Mouse (Mus musculus) heart, embryonic 15.5 days (tissue): ENCODE results near the gene Slit3. TPM values are rescaled to one million over a fixed set of nuclear protein-coding genes. Genes with fewer than 3 reads are reported as not detected.

Experiments used
- ATAC-seq: fragments of 200-750 bp; cut with Nextera tagmentation; replicated peaks from 2 replicates; pipeline ENCODE4 v1.8.0; 2017; ENCODE audit warnings: low read depth, moderate TSS enrichment; ENCODE audit not compliant: insufficient number of reproducible peaks, insufficient read depth, low FRiP score
- H3K27ac ChIP-seq: fragments of 300-500 bp; sonication (generic); 2 replicates; pipeline ENCODE4 v1.5.1; 2015; ENCODE audit warnings: mild to moderate bottlenecking, inconsistent platforms
- H3K27me3 ChIP-seq: fragments of 300-500 bp; sonication (generic); 2 replicates; pipeline ENCODE4 v1.6.1; 2015; ENCODE audit warnings: inconsistent platforms
- H3K36me3 ChIP-seq: fragments of 300-500 bp; sonication (generic); 2 replicates; pipeline ENCODE4 v1.6.1; 2015; ENCODE audit warnings: mild to moderate bottlenecking, inconsistent platforms
- H3K4me1 ChIP-seq: fragments of 300-500 bp; sonication (generic); replicated peaks from 2 replicates; pipeline ENCODE4 v1.6.1; 2015; ENCODE audit warnings: inconsistent platforms
- H3K4me2 ChIP-seq: fragments of 300-500 bp; sonication (generic); 2 replicates; pipeline ENCODE4 v1.6.1; 2015; ENCODE audit warnings: inconsistent platforms, mild to moderate bottlenecking, moderate library complexity
- H3K4me3 ChIP-seq: fragments of 300-500 bp; sonication (generic); 2 replicates; pipeline ENCODE4 v1.5.1; 2015; ENCODE audit warnings: mild to moderate bottlenecking, inconsistent platforms
- H3K9ac ChIP-seq: fragments of 300-500 bp; sonication (generic); 2 replicates; pipeline ENCODE4 v1.6.1; 2015; ENCODE audit warnings: mild to moderate bottlenecking, inconsistent platforms
- H3K9me3 ChIP-seq: fragments of 300-500 bp; sonication (generic); replicated peaks from 2 replicates; pipeline ENCODE4 v1.6.1; 2016; ENCODE audit warnings: inconsistent platforms
- WGBS: fragments of 180-500 bp; shearing (Covaris S2); methylation state at CpG from one replicate; pipeline ENCODE4 v1.1.7; 2015; ENCODE audit warnings: mixed read lengths; 5-methylcytosine and 5-hydroxymethylcytosine counted together
- polyA plus RNA-seq: library from polyadenylated mRNA; unstranded; fragments of >200 nt; fragmentation: Nextera tagmentation; extraction: Ambion mirVana; gene quantifications from 2 replicates; pipeline ENCODE4 v1.2.1, GENCODE M21; 2015

Gene Slit3
- 11.3 and 17.6 TPM in 2 replicates for polyA plus RNA-seq

DNA sequence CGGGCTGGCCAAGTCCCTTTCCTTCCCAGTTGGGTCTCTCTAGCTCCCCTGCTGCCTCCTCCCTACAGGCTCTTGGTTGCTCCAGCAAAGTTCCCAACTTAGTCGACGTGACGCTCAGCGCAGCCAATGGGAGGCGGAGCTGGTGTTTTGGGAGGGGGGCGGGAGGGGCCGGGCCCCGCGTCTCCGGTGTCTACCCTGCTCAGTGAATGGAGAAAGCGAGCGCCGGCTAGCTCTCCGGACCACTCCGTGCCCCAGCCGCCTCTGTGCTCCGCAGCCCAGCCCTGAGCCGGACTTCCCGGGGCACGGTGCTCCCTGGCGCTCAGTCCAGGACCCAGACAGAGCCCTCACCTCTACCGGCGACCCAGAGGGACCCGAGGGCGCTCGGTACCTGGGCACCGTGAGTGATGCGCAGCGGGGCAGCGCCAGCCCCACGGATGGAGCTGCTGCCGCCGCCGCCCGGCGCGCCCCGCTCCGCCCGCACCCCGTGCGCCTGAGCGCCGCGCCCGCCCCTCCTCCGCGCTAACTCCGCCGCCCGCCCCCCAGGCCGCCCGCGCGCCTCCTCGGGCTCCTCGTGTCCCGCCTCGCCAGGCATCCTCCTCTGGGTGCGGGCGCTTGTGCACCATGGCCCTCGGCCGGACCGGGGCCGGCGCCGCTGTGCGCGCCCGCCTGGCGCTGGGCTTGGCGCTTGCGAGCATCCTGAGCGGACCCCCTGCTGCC is at the start of gene Slit3:
Gene Slit3, plus strand, starts transcription at position 331 of the 717 bp plus-strand sequence.
- peaks cover 32% of the 10 kb centered on the region for H3K4me1 ChIP-seq
- under 1% methylated on average over 48 of the region's 75 CpGs for WGBS
- ATAC-seq: peak; percentile 80
- H3K36me3 ChIP-seq: no peaks in the 10 kb centered on the region
- H3K9me3 ChIP-seq: no peaks in the 10 kb centered on the region
- peak within 1 kb of the TSS; percentile 24 for H3K27ac ChIP-seq
- peak within 1 kb of the TSS; percentile 94 for H3K4me2 ChIP-seq
- H3K4me3 ChIP-seq: peak within 1 kb of the TSS; percentile 72
- H3K27me3 ChIP-seq: peaks cover 31% of the 10 kb centered on the region
- H3K9ac ChIP-seq: peak within 1 kb of the TSS; percentile 62

DNA sequence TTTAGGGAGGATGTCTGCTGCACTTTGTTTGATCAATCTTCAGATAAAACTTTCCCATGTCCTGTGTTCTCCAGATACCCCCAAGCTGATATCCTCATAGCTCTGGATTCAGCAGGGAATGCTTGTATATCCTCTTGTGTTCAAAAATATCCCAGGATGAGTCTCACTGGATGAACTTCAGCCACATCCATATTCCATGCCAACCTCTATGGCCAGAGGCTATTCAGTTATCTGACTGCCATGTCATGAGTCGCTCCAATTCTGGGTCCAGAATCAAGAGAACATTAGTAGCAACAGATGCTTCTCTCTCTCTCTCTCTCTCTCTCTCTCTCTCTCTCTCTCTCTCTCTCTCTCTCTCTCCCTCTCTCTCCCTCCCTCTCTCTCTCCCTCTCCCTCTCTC is 49.6 kb upstream of the Slit3 start:
- Histone ChIP-seq H3K4me2 (no peak overlapping the region), H3K9ac (no peak overlapping the region), H3K27ac (no peak overlapping the region), H3K9me3 (no peaks in the 10 kb centered on the region), H3K4me1 (no peaks in the 10 kb centered on the region), H3K36me3 (no peaks in the 10 kb centered on the region), H3K27me3 (no peaks in the 10 kb centered on the region), H3K4me3 (no peak overlapping the region)
- no peak for ATAC-seq
- WGBS: 79% methylated on average over 1 of the region's 1 CpGs

DNA sequence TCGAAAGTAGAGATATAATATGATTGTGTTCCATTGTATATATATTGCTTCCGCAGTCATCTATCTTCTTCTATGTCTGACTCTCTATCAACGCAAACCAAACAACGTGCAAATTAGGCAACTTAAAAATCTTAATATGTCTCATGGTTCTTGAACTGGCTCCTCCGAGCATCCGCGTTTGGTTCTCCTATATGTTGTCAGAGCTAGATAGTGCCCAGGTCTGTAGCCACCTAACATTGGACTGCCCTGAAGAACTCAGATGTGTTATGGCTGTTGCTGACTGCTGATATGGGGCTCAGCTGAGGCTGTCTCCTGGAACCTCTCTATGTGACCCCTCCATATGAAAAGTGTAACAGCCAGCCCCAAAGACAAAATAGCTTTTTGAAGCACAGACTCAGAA is 45.6 kb upstream of the Slit3 start:
- Histone ChIP-seq H3K27ac (no peak overlapping the region), H3K4me2 (no peak overlapping the region), H3K4me1 (no peaks in the 10 kb centered on the region), H3K9ac (no peak overlapping the region), H3K4me3 (no peak overlapping the region), H3K27me3 (no peaks in the 10 kb centered on the region), H3K9me3 (no peaks in the 10 kb centered on the region), H3K36me3 (no peaks in the 10 kb centered on the region)
- ATAC-seq: no peak
- 90% methylated on average over 7 of the region's 7 CpGs for WGBS

DNA sequence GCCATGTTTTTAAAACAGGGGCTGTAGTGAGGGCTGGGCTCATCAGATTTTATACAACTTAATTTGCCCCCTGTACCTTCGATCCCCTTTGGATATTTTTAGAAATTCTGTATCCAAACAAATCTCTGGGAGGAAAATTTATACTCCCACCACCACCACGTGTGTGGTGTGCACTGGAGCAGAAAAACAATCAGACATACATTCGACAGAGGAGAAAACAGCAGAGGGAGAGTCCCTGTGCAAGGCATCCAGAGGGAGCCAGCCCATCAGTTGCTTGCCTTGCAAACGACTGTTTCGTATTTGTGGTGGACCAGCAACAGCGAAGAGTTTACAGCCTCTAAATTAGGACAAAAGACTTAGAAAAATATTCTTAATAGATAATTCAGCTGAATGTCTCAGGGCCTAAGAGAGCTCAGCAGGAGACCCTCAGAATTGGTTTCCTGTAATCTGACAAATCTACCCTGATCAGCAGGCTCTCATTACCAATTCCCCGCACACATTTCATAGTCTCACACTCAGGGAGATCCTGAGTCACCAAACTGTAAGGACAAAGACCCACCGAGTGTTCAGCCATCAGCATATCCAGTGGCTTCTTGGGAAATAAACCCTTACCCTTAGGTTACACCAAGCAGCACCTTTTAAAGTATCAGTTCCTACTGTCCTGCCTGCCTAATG is 40.4 kb upstream of the Slit3 start:
- H3K27ac ChIP-seq: no peak overlapping the region
- H3K36me3 ChIP-seq: no peaks in the 10 kb centered on the region
- 58% methylated on average over 8 of the region's 8 CpGs for WGBS
- no peaks in the 10 kb centered on the region for H3K4me1 ChIP-seq
- no peak overlapping the region for H3K4me3 ChIP-seq
- no peaks in the 10 kb centered on the region for H3K27me3 ChIP-seq
- no peaks in the 10 kb centered on the region for H3K9me3 ChIP-seq
- H3K9ac ChIP-seq: no peak overlapping the region
- ATAC-seq: no peak
- H3K4me2 ChIP-seq: no peak overlapping the region

- H3K4me1 ChIP-seq: no peaks in the 10 kb centered on the region
- H3K4me3 ChIP-seq: no peak overlapping the region
- H3K9me3 ChIP-seq: no peaks in the 10 kb centered on the region
- no peak for ATAC-seq
- no peak overlapping the region for H3K9ac ChIP-seq
- H3K27ac ChIP-seq: no peak overlapping the region
- WGBS: 74% methylated on average over 3 of the region's 3 CpGs
- no peak overlapping the region for H3K4me2 ChIP-seq
- no peaks in the 10 kb centered on the region for H3K36me3 ChIP-seq
- H3K27me3 ChIP-seq: no peaks in the 10 kb centered on the region
Measured at GRCm38 (mm10) chr11:35082297-35082696, 38.7 kb upstream of the Slit3 start.

- no peaks in the 10 kb centered on the region for H3K36me3 ChIP-seq
- no peak overlapping the region for H3K4me3 ChIP-seq
- WGBS: 57% methylated on average over 6 of the region's 6 CpGs
- H3K4me2 ChIP-seq: no peak overlapping the region
- no peaks in the 10 kb centered on the region for H3K4me1 ChIP-seq
- no peaks in the 10 kb centered on the region for H3K27me3 ChIP-seq
- H3K9me3 ChIP-seq: no peaks in the 10 kb centered on the region
- no peak overlapping the region for H3K27ac ChIP-seq
- ATAC-seq: no peak
- H3K9ac ChIP-seq: no peak overlapping the region
Measured at GRCm38 (mm10) chr11:35083049-35083448, 38.0 kb upstream of the Slit3 start.

GRCm38 (mm10) chr11:35085351-35085750 is 35.7 kb upstream of the Slit3 start:
- H3K9me3 ChIP-seq: no peaks in the 10 kb centered on the region
- no peak overlapping the region for H3K27ac ChIP-seq
- H3K36me3 ChIP-seq: no peaks in the 10 kb centered on the region
- H3K4me3 ChIP-seq: no peak overlapping the region
- no peak overlapping the region for H3K4me2 ChIP-seq
- WGBS: 65% methylated on average over 11 of the region's 11 CpGs
- no peaks in the 10 kb centered on the region for H3K27me3 ChIP-seq
- H3K4me1 ChIP-seq: no peaks in the 10 kb centered on the region
- no peak for ATAC-seq
- H3K9ac ChIP-seq: no peak overlapping the region

DNA sequence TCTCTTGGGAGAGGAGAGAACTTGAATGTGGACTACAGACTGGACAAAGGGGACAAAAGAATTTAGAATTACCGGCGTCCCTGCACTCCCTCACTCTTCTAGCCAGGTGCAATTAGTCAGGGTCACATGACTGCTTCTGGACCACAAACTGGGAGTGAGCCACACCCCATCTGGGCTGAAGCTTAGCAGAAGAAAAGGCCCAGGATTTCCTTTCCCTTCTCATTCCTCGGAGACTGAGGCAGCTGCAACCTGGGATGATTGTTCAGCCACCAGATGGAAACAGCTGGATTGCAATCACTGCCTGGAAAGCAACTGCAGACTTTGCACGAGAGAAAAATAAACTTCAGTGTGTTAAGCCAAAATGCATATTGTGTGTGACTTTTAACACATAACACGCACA is 35.0 kb upstream of the Slit3 start:
- Histone ChIP-seq H3K27ac (no peak overlapping the region), H3K4me1 (no peaks in the 10 kb centered on the region), H3K36me3 (no peaks in the 10 kb centered on the region), H3K9me3 (no peaks in the 10 kb centered on the region), H3K27me3 (no peaks in the 10 kb centered on the region), H3K9ac (no peak overlapping the region), H3K4me2 (no peak overlapping the region), H3K4me3 (no peak overlapping the region)
- no peak for ATAC-seq
- WGBS: 55% methylated on average over 5 of the region's 5 CpGs

- no peaks in the 10 kb centered on the region for H3K27me3 ChIP-seq
- no peaks in the 10 kb centered on the region for H3K36me3 ChIP-seq
- H3K9ac ChIP-seq: no peak overlapping the region
- WGBS: 57% methylated on average over 2 of the region's 2 CpGs
- no peaks in the 10 kb centered on the region for H3K4me1 ChIP-seq
- no peak overlapping the region for H3K4me3 ChIP-seq
- no peaks in the 10 kb centered on the region for H3K9me3 ChIP-seq
- no peak overlapping the region for H3K27ac ChIP-seq
- H3K4me2 ChIP-seq: no peak overlapping the region
- ATAC-seq: no peak
Measured at GRCm38 (mm10) chr11:35087454-35087853, 33.6 kb upstream of the Slit3 start.

DNA sequence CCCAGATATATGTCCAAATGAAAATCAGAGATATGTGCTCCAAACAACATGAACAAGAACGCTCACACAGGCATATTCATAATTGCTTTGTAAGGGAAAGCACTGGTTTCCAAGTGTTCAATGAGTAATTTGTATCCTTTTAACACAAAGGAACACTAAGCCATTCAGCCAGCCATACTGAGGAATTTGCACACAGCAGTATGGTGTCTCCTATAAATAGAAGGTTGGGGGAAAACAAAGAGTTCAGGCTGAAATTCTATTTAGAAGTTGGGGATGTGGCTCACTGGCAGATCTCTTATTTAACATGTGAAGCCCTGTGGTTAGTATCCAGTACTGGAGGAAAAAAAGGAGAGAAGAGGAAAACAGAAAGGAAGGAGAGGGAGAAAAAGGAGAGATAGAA is 32.9 kb upstream of the Slit3 start:
- no peaks in the 10 kb centered on the region for H3K27me3 ChIP-seq
- no peak overlapping the region for H3K4me3 ChIP-seq
- no peak overlapping the region for H3K4me2 ChIP-seq
- no peak overlapping the region for H3K9ac ChIP-seq
- H3K4me1 ChIP-seq: no peaks in the 10 kb centered on the region
- WGBS: 83% methylated on average over 1 of the region's 1 CpGs
- no peak for ATAC-seq
- no peak overlapping the region for H3K27ac ChIP-seq
- H3K36me3 ChIP-seq: no peaks in the 10 kb centered on the region
- H3K9me3 ChIP-seq: no peaks in the 10 kb centered on the region

DNA sequence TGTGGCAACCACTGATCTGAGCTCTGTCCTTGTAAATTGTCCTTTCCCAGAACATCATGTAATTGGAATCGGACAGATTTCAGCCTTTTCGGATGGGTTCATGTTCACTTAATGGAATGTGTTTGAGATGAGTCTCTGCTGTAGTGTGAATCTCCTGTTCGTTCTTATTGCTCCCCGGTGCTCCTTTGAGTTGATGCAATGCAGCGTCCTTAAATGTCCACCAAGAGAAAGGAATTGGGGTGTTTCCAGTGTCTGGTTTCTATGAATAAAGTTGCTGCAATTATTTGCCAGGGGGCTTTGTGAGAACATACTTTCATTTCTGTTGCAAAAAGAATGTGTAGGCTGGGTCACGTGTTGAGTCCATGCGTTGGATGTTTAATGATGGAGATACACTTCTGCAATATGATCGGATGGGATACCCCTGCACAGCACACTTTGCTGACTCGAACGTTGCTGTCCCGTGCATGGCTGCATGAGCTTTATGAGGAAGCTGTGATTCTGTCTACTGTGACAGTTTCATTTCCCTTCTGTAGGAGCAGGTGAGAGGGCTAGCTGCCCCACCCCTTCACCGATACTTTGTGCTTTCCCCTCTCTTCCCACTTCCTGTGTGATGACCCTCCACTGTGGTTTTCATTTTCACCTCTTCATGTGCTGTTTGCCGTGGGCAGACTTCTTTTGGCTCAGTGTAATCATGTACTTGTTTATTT is 30.2 kb upstream of the Slit3 start:
- no peak overlapping the region for H3K27ac ChIP-seq
- H3K9me3 ChIP-seq: no peaks in the 10 kb centered on the region
- H3K9ac ChIP-seq: no peak overlapping the region
- H3K4me1 ChIP-seq: no peaks in the 10 kb centered on the region
- H3K36me3 ChIP-seq: no peaks in the 10 kb centered on the region
- H3K4me2 ChIP-seq: no peak overlapping the region
- no peak for ATAC-seq
- no peak overlapping the region for H3K4me3 ChIP-seq
- 78% methylated on average over 13 of the region's 13 CpGs for WGBS
- no peaks in the 10 kb centered on the region for H3K27me3 ChIP-seq
